Mouse (Mus musculus) heart, adult 18-20 months (tissue): ENCODE data around the gene Ttc7. TPM values are rescaled to one million over a fixed set of nuclear protein-coding genes. Genes with fewer than 3 reads are reported as not detected.

Experiments
- DNase-seq, 2 experiments: peaks; one replicate each; pipeline ENCODE4 v3.0.0; 2021 to 2022; ENCODE audit warnings: mixed read lengths in 1 of 2
- total RNA-seq, 2 experiments: library from RNA; stranded (reverse); gene quantifications; 2 replicates each; pipeline ENCODE4 v1.2.3; 2021

Ttc7 gene
- total RNA-seq, 2 experiments from 2014 or later, result 26.2 to 32.1 TPM

DNA sequence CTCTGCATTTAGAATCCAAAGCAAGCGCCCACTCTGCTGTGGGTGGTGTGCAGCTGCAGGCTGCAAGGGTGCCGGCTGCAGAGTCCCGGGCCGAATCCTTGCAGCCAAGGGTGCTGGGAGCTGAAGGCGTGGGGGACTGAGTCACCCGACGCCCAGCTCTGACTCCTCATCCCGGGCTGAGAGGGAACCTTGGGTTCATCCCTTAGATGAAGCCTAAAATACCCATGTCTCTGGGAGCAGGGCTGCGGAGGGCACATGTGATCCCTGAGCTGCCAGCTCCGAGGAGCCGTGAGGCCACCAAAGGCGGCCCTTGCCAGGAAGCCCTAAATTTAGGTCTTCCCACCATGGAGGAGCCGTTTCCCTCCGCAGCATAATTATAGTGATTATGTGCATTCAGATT, 52.5 kb downstream of the Ttc7 start:
- DNase-seq, result peak; percentile 22 to 55

DNA sequence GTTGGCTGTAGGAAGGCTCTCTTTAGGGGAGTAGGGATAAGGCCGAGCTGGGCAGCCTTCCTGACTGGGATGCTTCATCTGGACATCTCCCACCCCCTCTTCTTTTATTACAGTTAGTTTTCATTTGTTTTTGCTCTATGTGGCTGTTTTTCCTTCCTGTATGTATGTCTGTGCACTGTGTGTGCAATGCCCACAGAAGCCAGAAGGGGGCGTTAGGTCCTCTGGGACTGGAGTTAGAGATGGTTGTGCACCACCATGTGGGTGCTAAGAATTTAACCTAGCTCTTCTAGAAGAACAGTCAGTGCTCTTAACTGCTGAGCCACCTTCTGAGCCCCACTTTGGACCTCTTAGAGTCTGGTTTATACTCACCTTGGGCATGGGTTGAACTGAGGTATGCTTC, 53.0 kb downstream of the Ttc7 start:
- DNase-seq, result no peak

DNA sequence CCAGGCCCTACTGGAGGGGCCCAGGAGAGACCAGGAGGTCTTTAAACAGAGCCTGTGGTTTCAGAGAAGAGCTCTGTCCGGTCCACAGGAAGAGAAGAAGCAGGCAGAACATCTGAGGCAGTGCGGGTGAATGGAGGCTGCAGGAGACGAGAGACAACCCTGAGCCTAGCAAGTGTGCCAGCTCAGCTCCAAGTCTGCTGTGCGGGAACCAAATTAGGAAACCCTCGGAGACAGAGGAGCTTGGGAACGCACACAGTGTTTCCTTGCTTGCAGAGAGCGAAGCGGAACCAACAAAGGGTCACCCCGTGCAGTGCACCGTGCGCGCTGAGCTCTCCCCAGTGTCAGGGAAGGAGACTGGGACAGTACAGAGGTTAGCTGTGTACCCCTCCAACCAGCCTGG, 54.2 kb downstream of the Ttc7 start:
- no peak for DNase-seq

DNA sequence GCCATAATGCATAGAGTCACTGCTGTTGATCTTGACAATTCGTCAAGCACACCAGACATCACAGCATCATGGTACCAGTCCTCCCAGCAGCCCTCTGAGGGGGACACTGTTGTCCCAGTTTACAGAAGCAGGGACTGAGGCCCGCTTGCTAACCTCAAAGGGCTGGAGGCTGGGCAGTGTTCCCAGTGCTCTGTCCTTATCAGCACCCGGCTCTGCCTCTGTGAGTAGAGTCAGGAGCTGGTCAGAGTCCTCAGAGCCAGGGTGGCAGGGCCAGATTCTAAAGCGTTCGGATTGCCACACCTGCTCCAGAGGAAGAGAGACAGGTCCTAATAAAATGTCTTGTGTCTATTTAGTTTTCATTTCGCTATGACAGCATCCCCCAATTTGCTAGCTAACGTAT, 55.0 kb downstream of the Ttc7 start:
- DNase-seq, result no peak

DNA sequence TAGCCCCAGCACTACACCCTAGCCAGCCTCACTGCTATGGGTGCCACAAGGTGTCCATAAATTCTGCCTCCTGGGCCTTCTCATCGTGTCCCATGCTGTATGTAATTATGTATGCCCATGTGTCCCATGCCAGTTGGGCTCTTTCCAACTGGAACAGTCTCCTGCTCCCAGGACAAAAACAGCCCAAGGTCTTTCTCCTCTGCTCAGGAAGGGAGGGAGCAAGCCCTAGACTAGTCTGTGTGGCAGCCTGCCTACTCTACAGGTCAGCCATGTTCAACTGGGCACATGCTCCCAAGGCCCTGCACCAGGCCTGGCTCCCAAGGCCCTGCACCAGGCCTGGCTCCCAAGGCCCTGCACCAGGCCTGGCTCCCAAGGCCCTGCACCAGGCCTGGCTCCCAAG, 56.4 kb downstream of the Ttc7 start:
- peak; percentile 30 to 51 for DNase-seq

DNA sequence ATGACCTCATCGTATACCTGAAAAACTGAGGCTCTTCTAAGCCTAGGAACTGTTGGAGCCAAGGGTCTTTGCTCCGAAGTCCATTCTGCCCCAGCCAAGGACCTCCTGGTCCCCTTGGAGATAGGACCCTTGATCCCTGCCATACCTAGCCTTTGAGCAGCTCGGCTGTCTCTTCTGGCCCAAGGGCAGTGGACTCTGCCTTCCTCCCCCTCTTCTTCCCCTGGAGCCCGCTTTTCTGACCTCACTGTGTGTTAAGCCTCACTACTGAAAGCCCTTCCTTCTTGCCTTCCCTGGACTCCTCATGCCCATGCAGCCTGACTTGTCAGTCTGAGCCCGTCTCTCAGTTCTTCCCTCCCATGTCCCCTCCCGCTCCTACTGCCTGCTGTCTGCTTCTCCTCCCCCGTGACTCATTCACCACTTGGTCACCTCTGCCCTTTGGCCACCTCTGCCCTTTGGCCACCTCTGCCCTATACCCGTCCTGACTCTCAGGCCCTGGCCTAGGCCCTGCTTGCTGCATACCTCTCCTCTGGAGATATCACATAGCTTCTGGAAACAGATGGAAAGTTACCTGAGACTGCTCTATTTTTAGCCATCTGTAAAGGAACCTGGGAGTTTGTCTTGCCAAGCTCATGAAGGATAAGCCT, 60.5 kb downstream of the Ttc7 start:
- DNase-seq, result no peak

DNA sequence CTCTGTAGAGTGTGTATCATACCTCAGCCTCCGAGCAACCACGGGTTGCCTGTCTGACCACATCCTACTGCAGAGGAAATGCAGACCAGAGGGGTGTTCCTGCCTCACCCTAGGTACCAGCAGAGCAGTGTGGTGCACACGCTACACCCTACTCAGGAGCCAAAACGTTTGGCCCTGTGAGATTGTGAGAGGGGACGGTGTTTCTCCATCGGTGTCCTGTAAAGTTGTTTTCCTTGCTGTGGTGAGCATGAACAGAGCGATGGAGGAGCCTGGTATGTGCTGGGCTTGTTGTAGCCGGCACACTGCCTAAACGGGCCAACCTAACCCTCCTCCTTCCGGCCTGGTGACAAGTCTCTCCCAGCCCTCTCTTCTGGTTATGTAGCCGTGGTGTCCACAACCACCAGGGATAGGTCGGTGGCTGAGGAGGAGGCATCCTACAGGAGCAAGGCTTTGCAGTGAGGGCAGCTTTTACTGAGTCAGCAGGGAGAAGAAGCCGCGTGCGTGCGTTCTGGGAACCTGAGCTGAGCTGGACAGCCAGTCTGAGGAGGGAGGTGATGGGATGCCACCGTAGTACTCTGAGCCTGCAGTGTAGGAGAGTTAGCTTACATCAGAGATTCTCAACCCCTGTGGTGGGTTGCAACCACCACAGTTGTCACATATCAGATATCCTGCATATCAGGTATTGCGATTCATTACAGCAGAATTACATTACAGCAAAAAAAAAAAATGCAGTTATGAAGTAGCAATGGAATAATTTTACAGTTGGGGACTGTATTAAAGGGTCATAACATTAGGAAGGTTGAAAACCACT, 62.0 kb downstream of the Ttc7 start:
- DNase-seq, result no peak

DNA sequence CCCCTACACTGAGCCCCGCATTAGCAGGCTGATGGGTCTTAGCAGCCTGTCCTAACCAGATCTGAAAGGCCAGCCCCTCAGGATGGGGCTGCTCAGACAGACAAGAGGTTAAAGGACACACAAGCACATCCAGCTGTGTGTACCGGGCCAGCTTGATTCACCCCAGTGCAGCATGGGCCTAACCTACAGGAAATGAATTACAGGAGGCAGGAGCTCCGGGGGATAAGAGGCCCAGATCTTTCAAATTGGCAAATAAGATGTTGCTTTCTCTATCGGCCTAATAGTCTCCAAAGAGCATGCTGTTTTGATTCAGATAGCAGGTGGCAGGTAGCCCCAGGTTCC, 62.5 kb downstream of the Ttc7 start:
- DNase-seq, result no peak

DNA sequence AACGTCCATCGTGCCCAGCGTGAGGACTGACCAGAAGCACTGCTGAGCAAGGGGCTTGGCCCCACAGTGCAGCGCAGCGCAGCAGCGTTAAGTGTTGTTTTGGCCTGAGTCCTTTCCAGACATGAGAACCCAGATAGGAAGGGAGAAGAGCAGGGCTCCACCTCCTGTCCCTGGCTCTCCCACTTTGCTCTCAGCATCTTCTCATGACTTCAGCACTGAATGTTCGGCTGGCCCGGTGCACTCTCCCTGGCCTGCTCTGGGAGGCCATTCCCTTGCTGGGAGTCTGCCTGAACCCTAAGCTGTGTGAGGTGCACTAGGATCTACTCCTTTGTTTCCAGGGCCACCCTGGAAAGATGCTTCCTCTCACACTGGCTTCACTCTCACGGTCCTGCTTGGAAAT, 65.7 kb downstream of the Ttc7 start:
- no peak for DNase-seq

DNA sequence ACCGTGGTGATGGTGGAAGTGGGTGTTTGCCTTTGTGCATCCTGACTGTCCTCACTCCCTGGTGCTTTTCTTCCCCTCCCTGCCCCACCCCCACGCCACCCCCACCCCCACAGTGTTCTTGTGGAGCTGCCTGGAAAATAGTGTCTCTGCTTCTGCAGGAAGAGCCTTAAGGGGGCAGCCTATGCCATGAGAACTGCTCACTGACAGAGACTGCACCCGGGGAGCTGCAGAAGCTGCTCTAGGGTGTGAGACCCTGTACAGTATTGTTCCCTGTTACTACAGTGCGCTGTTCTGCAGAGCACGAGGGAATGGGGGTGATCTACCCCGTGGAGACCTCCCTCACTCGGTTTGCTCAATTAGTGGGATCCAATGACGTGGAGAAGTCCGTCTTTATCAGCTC, 66.4 kb downstream of the Ttc7 start:
- no peak for DNase-seq

DNA sequence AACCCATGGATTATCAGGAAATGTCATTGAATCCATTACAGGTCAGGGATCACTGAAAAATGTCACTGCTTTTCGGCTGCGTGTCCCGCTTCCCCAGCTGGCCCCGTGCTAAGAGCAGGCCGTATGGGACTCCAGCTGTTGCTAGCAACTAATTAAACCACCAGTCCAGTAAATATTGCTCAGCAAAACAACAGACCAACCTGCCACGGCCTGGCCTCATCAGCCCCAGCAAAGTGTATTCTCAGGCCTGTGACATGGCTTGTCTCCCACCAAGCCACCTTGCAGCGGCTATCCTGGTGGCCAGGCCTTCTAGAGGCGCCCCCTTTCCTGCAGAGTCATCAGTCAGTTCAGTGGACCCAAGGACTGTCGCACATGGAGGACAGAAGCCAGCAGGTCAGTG, 66.9 kb downstream of the Ttc7 start:
- no peak for DNase-seq

DNA sequence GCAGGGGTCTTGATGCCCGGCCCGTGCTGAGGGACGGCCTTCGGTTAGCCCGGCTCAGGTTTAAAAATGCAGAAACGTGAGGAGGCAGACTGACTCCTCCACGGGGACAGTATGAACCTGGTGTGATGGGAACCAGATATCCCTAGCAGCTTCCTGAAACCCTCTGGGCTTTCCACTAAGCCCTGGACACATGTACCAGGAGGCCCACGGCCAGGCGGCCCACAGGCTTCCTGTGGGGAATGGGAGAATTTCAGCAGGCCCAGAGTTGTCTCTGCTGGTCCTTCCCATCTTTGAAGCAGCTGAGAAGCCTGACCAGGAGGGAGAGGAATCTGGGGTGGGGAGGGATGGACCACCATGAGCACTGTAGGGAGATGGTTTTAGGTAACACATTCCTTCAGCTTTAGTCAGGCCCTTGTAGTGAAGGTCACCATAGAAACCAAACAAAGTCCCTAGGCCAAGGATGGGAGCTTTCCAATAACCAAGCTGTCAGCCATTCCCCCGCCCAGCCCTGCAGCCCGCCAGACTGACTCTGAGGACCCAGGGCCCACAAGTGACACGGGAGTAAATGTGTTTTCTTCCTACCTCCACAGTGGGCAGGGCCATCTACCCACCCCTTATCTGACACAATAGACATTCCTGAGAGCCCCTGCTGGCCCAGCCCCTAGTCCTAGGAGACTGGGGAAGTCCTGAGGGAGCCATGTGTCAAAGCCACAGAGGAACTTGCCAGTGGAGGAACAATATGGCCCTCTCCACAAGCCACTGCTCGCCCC, 68.0 kb downstream of the Ttc7 start:
- peak; percentile 72 to 73 for DNase-seq

DNA sequence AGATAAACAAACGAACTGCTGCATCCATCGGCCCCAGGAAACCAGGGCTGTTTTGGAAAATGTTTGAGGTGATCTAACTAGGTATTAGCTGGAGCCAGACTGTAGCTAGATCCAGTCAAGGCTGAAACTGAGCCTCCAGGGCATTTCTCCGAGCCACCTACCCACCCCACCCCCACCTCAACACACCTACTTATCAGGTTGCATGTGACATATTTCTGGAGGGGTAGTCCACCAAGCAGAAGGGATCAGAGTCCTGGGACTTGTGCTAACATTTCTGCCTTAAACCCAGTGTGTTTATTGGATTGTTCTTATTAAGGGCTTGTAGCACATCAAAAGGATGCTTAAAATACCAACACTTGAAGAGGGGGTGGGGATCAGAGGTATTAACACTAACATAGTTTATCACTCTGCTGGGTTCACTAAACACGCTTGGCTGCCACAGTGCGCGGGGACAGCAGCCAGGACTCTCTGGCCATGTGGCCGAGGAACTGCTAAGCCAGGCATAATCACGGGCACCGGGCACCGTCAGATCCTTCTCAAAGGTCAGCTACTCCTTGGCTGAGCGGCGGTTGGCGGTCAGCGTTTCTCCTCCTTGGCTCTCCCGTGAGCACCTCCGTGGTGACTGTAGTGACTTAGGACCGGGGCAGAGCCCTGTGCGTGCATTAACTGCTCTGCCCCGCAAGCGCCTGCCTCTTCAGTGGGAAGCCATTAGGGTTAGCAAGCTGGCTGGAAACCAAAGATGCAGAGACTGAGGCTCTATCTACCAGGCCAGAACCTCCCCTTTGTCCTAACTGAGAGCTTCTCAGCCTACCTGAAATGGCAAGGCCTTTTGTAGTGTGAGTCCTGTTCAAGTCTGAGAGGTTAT, 68.8 kb downstream of the Ttc7 start:
- DNase-seq, result peak; percentile 78 to 84

DNA sequence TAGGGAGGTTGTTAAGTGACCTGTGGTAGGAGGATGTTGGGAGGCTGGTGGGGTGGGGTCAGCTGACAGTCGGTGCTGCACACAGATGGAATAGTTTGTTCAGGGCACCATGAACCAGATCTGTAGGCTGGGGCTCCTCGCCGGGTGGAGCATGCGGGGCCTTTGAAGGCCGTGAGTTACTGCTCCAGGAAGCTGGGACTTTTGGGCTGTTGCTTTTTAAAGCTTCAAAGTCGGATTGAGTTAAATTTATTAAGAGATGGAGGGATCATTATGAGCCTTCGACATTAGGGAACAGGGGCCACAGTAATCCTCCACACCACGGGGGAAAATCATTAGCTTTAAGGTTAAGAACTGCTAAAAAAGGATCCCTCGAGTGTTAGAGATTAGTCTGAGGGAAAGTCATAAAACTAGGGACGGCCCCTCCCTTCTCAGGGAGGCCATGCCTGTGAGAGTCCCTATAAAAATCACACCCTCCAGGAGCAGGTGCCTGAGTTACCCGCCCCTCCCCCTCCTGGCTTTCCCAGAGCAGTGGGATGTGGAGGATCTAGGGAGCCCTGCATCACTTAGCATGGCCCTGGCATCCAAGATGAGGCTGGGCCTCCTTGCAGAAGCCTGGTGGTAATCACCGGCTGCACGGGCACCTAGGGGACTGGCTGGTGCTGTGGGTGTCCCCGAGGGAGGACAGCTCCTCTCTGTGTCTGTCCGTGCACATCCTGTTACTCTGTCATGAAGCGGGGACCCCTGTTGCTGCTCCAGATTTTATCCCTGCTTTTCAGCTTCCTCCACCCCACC, 69.6 kb downstream of the Ttc7 start:
- DNase-seq, result no peak

DNA sequence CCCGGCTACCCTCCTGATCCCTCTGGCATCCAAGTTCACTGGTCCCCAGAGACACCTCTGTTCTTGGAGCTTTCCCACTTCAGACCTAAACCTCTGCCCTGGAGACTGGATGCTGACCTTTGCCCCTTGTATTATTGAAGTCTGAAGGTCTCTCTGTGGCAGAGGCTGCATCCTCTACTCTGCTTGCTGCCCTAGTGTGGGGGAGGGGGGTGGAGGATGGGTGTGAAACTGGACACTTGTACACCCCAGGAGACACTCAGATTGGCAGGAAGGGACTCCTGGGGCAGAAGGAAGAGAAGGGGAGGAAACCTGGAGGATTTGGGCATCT, 70.2 kb downstream of the Ttc7 start:
- DNase-seq, result no peak

DNA sequence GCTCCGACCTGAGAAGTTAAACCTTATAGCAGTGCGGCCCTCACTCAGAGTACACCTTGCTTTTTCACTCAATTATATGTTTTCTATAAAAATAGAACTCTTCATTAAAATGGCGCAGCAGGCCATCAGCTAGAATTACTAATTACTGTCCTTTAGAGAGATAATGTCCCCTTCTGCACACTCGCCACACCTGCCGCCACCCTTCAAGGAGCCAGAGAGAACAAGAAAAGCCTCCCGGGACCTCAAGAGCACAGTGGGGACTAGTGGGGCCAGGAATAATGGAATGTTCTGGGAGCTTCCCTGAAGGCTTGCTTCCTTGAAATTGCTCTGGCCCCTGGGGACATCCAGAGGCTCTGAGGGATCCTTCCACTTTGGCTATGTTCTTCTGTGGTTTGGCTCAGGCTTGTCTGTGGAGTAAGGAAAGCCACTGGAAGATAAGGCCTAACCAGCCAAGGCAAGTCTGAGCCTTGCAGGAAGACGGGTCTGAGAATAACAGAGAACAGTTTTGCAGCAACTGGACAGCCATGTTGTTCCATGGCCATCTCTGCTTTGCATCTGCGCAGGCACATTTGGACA, 71.1 kb downstream of the Ttc7 start:
- DNase-seq, result peak in 1 of 2 experiments; percentile 69

DNA sequence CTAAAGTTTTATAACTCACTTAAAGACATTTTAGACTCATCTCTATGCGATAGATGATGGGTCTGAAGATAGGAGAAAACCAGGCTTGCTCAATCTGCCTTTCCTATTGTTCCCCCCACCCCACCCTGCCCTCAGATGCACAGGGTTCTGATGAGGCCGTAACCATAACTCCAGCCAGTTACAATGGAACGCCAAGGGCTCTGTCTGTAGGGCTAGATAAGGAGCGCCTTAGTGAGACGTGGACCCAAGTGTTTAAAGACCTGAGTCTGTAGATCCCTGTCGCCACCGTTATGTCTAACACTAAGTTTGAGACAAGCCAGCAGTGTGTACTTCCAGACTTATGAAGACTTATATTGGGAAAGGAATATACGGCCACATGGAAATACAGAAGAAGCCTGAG, 72.8 kb downstream of the Ttc7 start:
- no peak for DNase-seq

DNA sequence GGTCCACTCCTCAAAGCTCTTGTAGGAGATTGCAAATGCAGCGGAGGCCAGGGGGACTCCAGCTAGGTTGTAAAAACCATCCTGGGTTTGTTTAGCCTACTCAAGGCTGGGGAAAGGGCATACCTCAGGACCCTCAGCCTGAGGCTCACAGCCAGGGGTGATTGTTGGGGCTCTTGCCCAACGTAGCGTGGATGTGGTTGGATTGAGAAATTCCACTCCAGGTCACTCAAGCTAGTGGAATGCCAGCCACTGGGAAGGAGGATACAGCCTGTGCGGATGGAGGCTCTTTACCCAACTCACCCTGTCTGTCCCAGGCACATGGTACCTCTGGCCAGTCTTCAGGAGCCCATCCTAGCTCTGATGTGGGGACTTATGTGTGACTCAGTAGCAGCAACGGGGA, 73.6 kb downstream of the Ttc7 start:
- DNase-seq, result no peak

DNA sequence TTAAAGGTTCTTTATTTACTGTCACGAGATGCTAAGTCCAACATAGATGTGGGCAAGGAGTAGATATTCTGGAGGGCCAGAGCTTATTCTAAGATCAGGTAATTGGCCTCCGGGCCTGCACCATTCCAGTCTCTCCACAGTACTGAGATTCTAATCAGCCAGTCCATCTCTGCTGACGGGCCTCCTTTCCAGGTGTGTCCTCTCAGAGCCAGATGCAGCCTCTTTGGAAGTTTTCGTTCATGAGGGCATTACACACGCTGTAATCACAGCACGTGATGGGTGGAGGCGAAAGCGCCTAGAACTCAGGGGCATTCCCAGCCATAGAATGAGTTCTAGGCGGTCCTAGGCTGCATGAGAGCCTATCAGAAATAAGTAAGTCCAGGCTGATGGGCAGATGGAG, 74.8 kb downstream of the Ttc7 start:
- no peak for DNase-seq

DNA sequence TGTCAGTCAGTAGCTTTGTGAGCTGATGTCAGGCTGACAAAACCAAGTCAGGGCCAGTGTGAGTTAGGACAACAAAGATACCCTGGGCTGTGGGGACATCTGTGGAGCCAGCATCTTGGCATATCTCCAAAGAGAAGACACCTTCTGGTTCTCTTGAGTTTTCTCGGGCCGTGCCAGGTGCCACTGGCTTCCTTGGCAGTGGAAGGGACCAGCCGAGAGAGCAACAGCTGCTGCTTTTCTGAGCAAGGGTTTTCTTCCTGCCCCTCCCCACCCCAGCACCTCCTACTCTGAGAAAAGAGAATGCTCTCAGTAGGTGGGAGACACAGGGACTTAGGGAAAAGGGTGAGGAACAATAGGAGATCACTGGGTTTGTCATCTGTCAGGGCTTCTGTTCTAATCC, 78.4 kb downstream of the Ttc7 start:
- no peak for DNase-seq

DNA sequence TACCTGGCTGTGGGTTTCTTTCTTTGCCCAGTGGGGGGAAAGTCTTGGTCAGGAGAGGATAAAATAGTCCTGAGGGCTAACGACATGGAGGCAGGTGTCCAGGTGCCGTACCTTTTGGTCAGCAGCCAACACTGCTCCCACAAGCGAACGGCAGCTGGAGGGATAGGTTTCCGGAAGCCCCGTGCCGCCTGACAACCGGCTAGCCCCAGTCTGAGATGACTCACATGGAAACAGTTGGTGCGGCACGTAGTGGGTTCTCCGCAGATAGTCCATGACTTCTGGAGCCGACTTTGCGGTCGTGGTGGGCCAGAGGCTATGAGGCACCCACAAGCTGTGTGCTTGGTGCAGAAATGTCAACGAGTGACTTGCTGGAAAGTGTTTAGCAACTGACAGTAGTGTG, 81.4 kb downstream of the Ttc7 start:
- no peak for DNase-seq
